Mouse (Mus musculus): ENCODE results near the gene Galnt11. TPM values are rescaled to one million over a fixed set of nuclear protein-coding genes. Genes with fewer than 3 reads are reported as not detected.

Gene Galnt11
- polyA plus RNA-seq, 1 experiment: 9.1 TPM

DNA sequence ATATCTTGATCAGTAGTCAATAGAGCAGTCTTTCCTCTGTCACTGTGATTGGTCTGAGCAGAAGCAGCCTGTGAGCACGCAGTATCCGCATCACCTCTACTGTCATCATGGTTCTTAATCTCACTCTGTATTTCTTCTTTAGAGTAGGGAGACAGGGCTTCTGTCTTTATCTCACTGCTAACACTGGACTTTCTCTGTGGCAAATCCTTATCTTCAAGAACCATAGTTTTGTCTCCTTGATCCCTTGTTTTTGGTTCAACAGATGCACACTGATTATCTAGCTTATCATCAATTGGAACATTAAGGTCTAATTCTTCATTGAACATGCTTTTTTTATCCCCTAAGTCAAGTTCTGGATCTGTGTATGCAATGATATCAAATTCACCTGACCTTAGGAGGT, 88.5 kb downstream of the Galnt11 start:
- Histone ChIP-seq H3ac (ENCODE audit: control insufficient read depth, insufficient read length, low read depth) (no peak overlapping the region), H3K4me3 (ENCODE audit: insufficient read depth, poor library complexity, severe bottlenecking) (no peak overlapping the region), H3K79me2 (ENCODE audit: control insufficient read depth, insufficient read depth) (no peaks in the 10 kb centered on the region), H3K27me3 (ENCODE audit: control insufficient read depth, insufficient read depth, insufficient read length) (no peaks in the 10 kb centered on the region), H3K36me3 (ENCODE audit: control insufficient read depth, insufficient read depth) (peaks cover 25% of the 10 kb centered on the region), H3K79me3 (ENCODE audit: low read depth) (no peaks in the 10 kb centered on the region)
- TF ChIP-seq MYOD1 (IDR thresholded peaks at IDR 0.05; ENCODE audit: control insufficient read depth, insufficient read length, low read depth): no peak
- no peak for TF ChIP-seq FOSL1 (IDR thresholded peaks at IDR 0.05; ENCODE audit: insufficient read depth, low read length, poor library complexity, severe bottlenecking)
- no peak for TF ChIP-seq MYOG (IDR thresholded peaks at IDR 0.05; ENCODE audit: control insufficient read depth, extremely low read depth, insufficient read length)
- TF ChIP-seq MAX (IDR thresholded peaks at IDR 0.05): no peak
- TF ChIP-seq CTCF (IDR thresholded peaks at IDR 0.05; ENCODE audit: control insufficient read depth, insufficient read depth, insufficient read length): no peak
- TF ChIP-seq USF1 (IDR thresholded peaks at IDR 0.05; ENCODE audit: low read depth): no peak
- TF ChIP-seq CEBPB (IDR thresholded peaks at IDR 0.05; ENCODE audit: low read depth): no peak

DNA sequence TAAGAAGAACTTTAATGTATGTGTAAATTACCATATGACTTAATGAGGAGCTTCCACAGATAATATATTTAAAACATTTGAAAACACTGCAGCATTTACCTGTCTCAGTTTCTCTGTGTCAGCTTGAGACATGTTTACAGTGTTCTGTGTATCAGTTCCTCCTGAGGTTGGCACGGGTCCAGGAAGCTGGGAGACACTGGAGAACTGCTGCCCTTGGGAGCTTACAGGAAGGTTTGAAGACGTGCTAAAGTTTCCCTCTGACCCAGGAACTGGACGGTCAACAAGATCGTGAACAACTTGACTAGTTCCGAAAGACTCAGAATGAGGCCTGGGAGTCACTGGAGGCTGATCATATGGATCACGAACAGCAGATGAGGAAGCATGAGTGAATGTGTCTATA, 92.2 kb downstream of the Galnt11 start:
- no peaks in the 10 kb centered on the region for H3K79me3 ChIP-seq (ENCODE audit: low read depth)
- no peak for TF ChIP-seq MYOG (IDR thresholded peaks at IDR 0.05; ENCODE audit: control insufficient read depth, extremely low read depth, insufficient read length)
- TF ChIP-seq MYOD1 (IDR thresholded peaks at IDR 0.05; ENCODE audit: control insufficient read depth, insufficient read length, low read depth): no peak
- no peak for TF ChIP-seq FOSL1 (IDR thresholded peaks at IDR 0.05; ENCODE audit: insufficient read depth, low read length, poor library complexity, severe bottlenecking)
- no peaks in the 10 kb centered on the region for H3K27me3 ChIP-seq (ENCODE audit: control insufficient read depth, insufficient read depth, insufficient read length)
- H3ac ChIP-seq (ENCODE audit: control insufficient read depth, insufficient read length, low read depth): no peak overlapping the region
- no peak overlapping the region for H3K4me3 ChIP-seq (ENCODE audit: insufficient read depth, poor library complexity, severe bottlenecking)
- H3K79me2 ChIP-seq (ENCODE audit: control insufficient read depth, insufficient read depth): no peaks in the 10 kb centered on the region
- H3K36me3 ChIP-seq (ENCODE audit: control insufficient read depth, insufficient read depth): peaks cover 21% of the 10 kb centered on the region

Other genes with a start within 250 kb of the Galnt11 start
- 6.2 TPM for gene Prkag2, start 121.3 kb upstream of the Galnt11 start, polyA plus RNA-seq (2012; fragmentation: generic; extraction: Trizol)
- gene Galntl5, start 40.4 kb upstream of the Galnt11 start, polyA plus RNA-seq (2012; fragmentation: generic; extraction: Trizol): not detected
- gene E130116L18Rik, start 1.2 kb downstream of the Galnt11 start, polyA plus RNA-seq (2012; fragmentation: generic; extraction: Trizol): not detected

Data from C2C12 (cell line).